Mouse (Mus musculus): ENCODE results near the gene Atad3a.

Atad3a gene

GRCm38 (mm10) chr4:155739152-155739551, 21.7 kb downstream of the Atad3a start:
- DNase-seq (ENCODE audit: low spot score) = no peak

GRCm38 (mm10) chr4:155738262-155738661, 22.6 kb downstream of the Atad3a start:
- no peak for DNase-seq (ENCODE audit: low spot score)

GRCm38 (mm10) chr4:155736421-155736820, 24.5 kb downstream of the Atad3a start:
- no peak for DNase-seq (ENCODE audit: low spot score)

DNA sequence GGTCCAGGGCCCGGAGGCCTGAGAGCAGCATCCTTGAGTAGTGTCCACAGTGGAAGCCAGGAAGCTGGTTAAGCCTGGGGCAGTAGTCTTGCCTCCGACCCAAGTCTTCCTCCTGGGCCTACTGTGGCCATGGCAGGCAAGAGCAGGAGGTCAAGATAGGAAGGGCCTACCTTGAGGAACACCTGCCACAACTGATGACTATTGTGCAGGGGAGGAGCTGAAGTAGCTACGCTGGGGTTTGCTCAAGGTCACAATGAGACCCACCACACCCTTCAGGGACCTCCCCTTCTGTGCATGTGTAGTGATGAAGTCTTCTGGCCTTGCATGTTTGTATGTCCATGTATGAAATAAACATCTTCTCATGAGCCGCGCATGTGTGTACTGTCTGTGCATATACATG, 25.1 kb downstream of the Atad3a start:
- DNase-seq (ENCODE audit: low spot score) = no peak

DNA sequence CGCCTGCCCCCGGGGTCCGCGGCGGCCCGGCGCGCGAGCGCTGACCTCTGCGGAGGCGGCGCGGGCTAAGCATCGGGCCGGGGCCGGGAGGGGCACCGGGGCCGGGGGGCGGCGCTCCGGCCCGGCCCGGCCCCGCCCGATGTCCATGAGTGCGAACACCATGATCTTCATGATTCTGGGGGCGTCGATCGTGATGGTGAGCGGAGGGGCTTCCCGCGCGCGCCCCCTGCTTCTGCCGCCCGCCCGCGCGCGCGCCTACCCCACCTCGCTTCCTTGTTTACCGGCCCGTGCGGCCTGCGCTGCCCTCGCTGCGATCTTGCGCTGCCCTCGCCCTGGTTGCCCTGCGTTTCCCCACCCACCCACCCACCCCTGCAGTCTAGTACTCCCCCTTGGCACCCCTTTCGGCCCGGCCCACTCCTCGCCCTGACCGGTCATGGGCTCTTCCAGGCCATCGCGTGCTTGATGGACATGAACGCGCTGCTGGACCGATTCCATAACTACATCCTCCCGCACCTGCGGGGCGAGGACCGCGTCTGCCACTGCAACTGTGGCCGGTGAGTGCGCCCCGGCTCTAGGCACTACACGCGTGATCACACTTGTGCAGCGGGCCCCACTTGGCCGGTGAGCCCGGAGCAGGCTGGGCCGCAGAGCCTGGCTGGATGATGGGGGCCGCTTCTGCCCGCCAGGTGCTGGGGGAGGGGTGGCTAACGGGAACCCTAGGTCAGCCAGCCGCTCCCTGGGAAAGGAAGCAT, 25.8 kb downstream of the Atad3a start:
- no peak for DNase-seq (ENCODE audit: low spot score)

DNA sequence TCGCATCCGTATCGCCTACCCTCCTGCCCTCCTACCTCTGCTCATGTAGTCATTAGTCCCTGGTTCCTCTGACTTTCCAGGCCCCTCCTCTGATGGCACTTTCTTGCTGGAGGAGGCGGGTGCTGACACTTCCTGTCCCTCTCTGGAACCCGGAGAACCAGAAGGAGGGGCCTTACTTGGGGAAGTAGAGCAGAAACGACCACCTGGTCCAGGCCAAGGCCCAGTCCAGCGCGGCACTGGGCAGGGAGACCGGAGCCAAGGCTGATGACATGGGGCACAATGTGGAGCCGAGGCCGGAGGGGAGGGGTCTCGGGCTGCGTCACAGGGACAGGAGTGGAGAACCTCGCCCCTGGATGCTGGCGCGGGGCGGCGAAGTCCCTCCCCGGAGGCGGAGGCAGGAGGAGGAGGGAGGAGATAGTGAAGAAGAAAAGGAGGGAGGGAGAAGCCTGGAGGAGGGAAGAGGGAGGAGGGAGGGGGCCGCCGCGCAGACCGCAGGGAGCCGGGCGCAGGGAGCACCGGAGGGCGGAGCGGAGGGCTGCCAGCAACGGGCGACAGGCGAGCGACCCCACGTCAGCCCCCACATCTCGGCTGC, 26.4 kb downstream of the Atad3a start, which contains the start of gene Tmem240:
Tmem240 (plus strand) TSS at position 451 of the 592 bp plus-strand sequence.
- peak; percentile 85 for DNase-seq (ENCODE audit: low spot score)

DNA sequence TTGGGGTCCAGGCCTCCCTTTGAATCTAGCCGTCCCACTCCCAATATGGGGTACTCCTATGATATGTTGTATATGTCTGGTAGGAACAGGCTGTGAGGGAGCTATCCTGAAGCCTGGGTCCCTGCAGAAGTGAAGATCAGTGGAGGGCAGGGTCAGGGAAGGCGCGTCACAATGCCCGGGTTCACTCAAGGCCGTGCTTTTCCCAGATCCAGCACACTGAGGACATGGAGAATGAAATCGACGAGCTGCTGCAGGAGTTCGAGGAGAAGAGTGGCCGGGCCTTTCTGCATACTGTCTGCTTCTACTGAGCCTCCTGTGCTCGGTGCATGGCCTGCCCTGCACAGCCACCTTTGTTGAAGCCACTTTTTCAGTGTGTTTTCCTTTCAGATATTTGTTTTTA, 27.6 kb downstream of the Atad3a start:
- DNase-seq (ENCODE audit: low spot score) = no peak

DNA sequence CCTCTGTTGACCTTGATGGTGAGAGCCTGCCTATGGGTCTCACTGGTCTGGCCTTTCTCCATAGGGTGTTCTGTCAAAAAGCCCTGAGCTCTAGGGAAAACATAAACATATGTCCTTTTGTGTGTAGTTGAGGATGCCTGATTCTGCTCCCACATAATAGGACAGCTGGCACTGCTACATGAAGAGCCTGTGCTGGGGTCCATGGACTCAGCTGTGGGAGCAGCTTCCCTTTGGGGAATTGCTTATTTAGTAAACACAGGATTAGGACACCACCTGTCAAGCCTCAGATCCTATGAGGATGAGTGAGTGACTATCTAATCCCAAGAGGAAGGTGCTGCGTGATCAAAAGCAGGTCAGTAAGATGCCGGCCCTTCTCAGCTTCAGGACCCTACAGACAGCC, 32.9 kb downstream of the Atad3a start:
- DNase-seq (ENCODE audit: low spot score) = no peak

DNA sequence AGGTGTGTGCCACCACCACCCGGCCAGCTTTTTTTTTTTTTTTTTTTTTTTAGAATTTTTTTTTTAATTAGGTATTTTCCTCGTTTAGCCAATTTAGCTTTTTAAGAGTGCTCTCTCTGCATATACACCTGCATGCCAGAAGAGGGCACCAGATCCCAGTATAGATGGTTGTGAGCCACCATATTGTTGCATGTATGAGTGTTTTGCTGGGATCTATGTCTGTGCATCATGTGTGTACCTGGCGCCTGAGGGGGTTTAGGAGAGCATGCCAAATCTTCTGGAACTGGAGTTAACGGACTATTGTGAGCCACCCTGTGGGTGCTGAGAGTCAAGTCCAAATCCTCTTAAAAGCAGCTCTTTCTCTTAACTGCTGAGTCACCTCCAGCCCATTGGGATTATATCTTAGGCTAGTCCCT, 39.2 kb downstream of the Atad3a start:
- no peak for DNase-seq (ENCODE audit: low spot score)

DNA sequence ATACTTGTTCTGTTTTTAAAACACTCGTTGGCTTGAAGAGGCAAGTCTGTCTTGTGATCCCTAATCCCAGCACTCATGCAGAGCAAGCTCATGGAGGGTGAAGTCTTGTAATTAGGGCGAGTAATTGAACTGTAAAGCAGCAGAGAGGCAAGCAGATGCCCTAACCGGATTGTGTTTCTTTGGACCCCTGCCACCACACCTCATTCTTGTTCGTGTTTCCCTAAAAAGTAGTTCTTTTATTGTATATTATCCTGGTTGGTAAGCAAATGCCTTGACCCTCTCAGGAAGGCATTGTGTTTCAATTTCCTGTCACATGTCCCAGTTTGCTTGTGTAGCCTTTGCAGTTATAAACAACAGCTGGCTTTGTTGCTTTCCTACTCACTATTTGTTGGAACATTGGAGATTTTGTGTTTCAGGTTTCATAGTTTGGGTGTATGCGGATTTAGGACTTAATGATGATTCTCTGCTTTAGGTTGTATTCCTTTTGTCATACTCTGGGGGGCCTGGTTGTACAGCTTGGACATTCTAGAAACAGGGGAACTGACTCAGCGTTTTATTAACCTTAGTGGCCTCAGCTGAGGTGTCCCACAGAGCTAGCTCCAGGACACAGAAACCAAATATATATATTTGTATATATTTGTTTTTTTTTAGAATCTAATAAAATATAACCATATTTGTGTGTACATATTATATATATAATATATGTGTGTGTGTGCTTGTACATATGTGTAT, 50.2 kb downstream of the Atad3a start:
- no peak for DNase-seq (ENCODE audit: low spot score)

GRCm38 (mm10) chr4:155708988-155709387, 51.9 kb downstream of the Atad3a start:
- no peak for DNase-seq (ENCODE audit: low spot score)

DNA sequence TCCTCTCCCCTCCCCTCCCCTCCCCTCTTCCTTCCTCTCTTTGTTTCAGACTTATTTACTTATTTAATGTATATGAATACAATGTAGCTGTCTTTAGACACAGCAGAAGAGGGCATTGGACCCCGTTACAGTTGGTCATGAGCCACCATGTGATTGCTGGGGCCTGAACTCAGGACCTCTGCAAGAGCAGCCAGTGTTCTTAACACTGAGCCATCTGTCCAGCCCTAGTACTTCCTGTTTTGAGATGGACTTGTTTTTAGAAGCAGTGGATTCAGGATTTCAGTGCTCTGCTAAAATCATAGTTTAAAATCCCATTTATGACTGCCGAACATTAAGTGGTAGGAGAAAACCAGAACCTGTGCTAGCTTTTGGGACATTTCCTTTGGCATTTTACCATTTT, 52.3 kb downstream of the Atad3a start:
- DNase-seq (ENCODE audit: low spot score) = no peak

DNA sequence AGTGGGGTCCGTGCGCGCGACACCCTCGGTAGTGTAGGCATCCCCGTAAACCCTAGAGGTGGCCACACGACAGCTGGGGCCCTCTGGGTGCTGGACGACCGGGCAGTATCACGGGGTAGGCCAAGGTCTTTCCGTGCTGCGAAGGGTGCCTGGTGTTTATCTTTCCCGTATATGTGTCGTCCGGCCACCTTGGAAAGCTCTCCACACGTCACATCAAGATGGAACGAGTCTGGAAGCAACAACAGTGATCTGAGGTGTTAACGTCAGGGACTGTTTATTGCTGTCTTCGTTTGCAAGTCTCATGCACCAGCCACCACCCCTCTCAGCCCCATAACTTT, 55.3 kb downstream of the Atad3a start:
- DNase-seq (ENCODE audit: low spot score) = no peak

DNA sequence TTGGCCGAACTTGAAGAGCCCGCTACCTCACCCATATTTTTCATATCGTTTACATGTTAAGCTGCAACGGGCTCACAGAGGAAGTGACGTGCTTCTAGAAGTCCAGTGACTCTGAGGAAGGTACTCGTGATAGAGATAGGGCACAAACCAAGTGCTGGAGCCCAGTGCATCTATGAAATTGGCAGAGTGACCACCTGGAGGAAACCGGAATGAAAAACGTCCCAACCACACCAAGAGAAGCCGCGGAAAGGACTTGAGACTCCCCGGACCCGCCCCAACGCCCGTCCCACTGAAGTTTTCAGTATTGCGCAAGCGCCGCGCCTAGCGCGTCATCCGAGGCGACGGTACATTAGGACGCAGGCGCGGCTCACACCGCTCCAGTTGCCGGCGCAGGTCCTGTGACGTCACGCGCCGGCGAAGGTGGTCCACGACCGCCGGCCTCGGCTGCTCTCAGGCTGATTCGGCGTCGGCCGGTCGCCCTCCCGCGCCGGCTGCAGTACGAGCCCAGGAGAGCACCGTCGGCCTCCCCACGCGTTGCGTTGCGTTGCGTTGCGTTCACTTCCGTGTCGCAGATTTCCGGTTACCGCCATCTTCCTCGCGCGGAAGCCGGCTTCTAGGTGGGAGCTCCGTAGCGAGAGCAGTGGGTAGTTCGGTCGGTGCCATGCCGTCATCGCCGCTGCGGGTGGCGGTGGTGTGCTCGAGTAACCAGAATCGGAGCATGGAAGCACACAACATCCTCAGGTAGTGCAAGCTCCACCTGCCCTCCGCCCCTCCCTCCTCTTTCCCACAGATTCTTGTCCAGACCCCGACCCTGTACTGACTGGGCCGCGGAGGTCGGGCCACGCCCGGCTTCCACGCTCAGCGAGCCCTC, 55.9 kb downstream of the Atad3a start, which contains the start of gene Ssu72:
Ssu72 (plus strand) TSS at position 80 of the 871 bp plus-strand sequence.
- peak; percentile 93 for DNase-seq (ENCODE audit: low spot score)

- DNase-seq (ENCODE audit: low spot score) = no peak
Measured at GRCm38 (mm10) chr4:155703425-155703929, 57.4 kb downstream of the Atad3a start.

DNA sequence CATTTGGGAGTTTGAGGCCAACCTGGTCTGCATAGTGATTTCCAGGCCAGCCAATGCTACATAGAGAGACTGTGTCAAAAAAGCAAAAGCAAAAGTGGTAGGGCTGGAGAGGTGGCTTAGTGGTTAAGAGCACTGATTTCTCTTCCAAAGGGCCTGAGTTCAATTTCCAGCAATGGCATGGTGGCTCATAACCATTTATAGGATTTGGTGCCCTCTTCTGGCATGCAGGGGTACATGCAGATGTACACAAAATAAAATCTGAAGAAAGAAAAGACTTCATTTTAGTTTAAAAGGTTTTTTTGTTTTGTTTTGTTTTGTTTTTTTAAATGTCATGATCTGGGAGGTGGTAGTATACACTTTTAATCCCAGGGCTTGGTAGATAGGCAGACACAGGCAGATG, 60.5 kb downstream of the Atad3a start:
- no peak for DNase-seq (ENCODE audit: low spot score)

- no peak for DNase-seq (ENCODE audit: low spot score)
Measured at GRCm38 (mm10) chr4:155696261-155697255, 64.3 kb downstream of the Atad3a start.

DNA sequence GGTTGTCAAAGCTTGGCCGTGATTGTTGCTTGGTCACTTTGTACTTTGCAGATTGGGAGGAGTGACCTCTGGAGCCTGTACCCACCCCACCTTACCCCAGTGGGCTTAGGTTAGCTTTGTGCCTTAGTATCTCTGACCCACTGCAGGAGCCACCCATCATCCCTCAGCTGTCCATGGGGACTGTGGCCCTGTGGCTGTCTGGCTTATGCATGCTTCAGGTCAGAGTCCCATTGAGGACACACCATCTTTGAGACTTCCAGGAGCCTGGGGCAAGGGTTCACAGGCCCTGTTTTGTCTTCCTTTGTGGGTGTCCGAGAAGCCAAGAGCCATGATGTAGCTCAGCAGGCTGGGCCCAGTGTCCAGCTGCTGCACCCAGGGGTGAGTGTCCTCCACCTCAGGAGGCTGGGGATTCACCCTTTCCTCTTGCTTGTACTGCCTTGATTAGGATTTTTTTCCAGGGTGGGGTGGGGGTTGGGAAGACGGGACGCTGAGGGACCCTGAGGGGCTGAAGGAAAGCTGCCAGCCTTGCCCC, 65.3 kb downstream of the Atad3a start:
- DNase-seq (ENCODE audit: low spot score) = no peak

DNA sequence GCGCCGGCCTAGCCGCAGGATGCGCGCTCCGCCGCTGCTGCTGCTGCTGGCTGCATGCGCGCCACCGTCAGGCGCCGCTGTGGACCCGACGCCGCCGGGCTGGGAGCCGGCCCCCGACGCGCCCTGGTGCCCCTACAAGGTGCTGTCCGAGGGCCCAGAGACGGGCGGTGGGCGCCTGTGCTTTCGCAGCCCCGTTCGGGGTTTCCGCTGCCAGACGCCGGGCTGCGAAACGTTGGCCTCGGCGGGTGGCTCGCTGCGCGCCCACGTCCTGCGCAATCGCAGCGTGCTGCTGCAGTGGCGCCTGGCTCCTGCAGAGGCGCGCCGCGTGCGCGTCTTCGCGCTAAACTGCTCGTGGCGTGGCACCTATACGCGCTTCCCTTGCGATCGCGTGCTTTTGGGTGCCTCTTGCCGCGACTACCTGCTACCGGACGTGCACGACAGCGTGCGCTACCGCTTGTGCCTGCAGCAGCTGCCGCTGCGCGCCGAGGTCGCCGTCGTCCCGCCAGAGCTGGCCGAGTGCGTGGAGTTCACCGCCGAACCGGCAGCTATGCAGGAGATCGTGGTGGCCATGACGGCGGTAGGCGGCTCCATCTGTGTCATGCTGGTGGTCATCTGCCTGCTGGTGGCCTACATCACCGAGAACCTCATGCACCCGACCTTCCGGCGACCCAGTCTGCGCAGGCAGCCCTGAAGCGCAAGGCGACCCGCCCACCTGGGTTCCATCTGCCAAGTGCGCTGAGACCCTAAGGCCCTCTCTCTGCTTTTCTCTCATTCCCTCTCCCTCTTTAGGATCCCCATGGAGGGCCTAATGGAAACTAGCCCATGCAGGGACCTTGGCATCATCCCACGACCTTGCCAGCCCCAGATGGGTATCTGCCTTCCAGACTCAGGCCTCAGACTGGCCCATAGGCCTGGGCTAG, 66.2 kb downstream of the Atad3a start:
- DNase-seq (ENCODE audit: low spot score) = peak; percentile 47

Data from testis, postnatal 14 days (tissue).